Mouse (Mus musculus) right cerebral cortex, postnatal 25 days (tissue): Measurements from ENCODE around the gene Agtpbp1.
A peak's percentile ranks its signal among the peaks of the same experiment; 100 is the strongest.
"Not testable (repeated sequence)": the region's sequence is repeated elsewhere in the genome, so short reads cannot be mapped to it uniquely, and the experiment has no call there.

Experiments
- DNase-seq: peaks from one replicate; pipeline ENCODE4 v3.0.0; 2022

Gene Agtpbp1

DNA sequence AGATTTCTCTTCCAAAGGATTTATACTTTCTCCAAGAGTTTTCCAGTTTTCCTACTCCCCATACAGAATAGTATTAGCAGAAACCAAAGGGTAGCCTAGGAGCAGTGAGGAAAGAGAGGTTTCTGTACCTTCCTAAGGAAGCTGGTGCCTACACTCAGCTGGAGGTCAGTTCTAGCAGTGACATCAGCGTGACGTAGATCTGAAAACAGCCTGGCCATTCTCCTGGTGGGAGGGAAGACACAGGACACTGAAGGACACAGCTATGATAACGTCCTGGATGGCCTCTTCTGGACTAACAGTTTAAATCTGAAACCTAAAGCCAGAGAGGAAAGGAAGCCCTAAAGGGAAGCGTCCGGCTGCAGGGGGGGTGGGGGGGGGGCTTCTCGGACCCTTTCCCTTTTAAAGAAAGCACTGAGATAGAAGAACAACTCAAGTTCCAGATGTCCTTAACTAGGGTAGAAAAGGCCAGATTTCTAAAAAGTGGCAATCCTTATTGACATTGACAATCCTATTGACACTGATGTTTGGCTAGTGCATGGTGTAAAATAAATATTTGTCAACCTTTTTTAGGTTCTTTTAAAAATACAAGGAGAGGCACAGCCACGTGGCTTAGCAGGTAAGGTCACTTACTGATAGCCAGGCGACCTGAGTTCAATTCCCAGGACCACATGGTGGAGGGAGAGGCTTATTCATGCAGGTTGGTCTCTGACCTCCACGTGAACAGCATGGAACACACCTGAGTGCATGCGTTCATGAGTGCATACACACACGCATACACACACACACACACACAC is 63.6 kb downstream of the Agtpbp1 start:
- no peak for DNase-seq

DNA sequence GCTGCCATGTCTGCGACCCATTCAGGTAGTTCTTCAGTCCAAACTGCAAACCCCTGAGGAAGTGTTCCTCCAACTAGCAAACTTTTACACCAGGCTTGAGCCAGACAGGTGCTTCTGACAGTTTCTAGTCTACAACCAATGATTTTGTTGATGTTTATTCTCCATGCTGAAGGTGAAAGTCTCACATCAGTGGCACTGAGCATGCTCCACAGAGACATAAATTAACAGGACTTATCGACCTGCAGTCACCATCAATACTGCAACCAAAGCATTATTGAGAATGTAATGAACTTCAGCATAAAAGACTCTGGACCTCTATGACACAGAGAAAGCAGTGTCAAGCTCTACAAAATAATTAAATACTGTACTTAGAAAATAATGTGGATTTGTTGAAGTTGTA is 64.2 kb downstream of the Agtpbp1 start:
- no peak for DNase-seq

DNA sequence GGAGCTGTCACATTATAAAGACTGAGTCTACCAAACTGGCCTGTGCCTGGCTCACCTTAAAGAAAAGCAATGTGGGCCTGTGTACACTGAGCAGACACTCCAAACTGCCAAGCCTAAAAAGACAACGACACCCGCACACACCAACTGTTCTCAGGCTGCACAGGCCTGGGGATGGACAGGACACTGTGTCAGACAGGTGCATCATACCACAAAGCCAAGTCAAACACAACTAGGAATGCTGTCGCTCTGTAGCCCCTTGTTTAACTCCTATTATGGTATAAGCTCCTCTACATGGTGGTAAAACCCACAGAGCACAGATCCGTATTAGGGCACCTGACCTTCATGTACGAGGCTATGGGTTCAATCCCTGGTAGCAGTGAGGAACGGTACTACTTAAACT is 65.5 kb downstream of the Agtpbp1 start:
- no peak for DNase-seq

DNA sequence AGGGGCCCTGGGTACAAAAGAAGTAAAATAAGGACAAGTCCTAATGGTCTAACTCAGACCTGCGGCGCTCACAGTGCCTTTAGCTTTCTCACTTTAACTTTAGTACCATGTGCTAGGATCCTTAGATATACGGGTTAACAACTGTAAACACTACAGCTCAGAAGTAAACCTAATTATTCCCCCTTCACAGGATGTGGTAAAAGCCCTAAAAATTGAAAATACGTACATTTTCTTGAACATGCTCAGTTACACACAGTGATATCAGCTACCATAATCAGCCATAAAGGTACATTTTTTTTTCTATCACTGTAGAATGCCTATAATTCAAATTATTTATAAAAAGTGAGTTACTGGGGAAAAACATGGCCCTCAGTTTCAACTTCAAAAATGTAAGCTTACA is 67.0 kb downstream of the Agtpbp1 start:
- DNase-seq: no peak

DNA sequence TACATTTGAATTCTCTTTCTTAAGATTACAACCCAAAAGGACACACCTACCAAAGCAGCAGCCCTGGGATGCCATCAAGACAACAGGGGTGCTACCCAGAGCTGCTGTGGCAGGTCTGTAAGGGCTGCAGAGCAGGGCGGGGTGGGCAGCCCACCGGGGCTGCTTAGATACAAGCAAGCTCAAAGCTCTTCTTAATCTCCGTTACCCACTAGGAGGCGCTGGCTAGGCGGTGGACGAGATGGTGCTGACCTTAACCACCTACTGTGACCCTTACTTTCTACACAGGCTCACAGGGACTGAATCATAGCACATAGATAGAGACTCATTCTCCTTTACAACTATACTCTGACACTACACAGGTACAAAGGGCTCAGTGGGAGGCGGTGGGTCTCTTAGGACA is 70.0 kb downstream of the Agtpbp1 start:
- no peak for DNase-seq

DNA sequence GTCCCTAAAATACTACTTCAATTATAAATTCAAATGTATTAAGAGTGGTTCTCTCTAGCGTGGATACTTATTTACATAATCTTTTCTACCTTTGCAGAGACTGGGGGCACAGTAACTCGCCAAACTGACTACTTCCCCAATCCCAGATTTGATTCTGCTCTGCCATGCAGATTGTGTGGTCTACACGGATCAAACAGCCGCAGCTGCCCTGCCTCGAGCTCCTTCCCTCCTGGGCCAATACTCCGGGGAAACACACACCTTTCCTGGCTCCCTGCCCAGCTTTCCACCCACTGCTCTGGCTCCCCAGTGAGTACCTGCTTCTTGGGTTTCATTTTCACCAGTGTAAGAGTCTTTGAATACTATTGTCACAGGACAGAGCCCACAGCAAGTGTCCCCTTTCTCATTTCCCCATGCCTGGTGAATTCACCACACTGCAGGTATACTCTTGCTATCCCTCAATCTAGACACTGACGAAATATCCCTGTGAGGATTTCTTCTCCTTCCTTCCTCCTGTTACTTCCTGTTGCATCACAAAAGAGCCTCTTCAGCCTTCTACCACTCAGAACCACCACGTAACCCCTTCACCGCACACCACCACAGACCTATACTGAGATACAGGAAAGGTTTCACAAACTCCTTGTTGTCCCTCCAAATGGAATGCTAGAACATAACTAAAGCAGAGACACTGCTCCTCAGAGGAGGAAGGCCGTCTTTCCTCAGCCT is 75.2 kb downstream of the Agtpbp1 start:
- no peak for DNase-seq

DNA sequence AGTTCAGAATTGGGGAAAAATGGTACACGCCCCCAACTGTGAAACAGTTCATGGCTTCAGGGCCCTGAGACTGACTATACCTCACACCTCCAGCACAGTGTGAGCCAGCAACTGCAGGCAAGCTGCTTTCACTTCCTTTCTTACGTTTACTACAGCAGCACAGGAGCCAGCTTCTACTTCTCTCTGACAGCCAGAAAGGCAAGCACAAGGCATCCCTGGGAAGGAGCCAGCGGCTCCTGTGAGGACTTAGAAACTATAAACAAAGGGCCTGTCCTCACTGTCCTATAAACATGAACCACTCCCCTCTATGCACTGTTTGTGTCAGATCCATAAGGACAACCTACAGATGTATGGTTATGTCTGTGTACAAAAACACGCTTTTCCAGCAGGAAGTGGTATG is 76.4 kb downstream of the Agtpbp1 start:
- DNase-seq: no peak

DNA sequence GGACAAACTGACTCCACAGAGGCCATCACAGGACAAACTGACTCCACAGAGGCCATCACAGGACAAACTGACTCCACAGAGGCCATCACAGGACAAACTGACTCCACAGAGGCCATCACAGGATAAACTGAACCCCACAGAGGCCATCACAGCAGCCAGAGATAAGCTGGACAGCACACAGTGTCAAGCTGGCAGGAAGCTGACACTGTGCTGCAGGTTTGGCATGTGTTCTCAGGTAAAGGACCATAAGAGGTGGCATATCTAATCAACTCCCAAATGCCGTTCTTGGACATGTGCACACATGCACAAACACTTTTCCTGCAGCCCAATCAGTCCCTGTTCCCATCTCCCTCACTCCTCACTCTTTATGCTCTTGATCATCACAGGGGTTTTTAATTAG is 78.6 kb downstream of the Agtpbp1 start:
- DNase-seq: no peak

DNA sequence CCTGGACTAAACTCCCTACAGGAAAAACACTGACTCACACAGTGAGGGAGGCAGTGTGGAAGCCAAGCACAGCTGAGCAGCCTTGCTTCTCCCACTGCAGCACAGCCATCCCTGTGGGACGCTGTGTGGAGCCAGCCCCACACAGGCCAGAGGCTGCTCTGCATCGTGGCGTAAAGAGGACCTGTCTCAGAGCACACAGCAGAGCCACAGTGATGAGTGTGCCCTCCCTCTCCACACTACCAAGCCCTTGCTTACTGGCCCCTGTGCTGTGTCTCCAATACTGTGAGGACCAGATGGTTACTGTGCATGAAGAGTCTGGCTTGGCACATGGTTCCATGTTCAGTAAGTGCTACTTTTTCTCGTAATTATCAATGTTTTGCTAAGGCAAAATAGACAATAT is 79.2 kb downstream of the Agtpbp1 start:
- peak; percentile 61 for DNase-seq

DNA sequence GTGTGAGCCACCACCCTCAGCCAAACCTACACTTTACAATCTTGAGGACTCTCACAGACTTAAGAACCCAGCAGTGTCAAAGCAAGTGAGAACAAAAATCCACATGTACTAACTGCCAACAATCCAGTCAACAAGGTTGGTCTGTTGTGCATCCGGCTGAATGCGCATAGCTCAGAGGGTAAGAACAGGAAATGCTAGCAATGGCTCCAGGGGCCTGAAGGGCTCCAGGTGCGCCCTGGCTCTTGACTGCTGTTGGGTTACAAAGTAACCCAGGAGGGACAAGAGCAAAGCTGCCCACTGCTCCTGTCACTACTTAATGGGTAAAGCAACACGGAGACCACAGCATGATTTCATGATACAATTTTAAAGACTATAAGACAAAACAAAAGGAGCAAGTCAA is 81.4 kb downstream of the Agtpbp1 start:
- DNase-seq: no peak

DNA sequence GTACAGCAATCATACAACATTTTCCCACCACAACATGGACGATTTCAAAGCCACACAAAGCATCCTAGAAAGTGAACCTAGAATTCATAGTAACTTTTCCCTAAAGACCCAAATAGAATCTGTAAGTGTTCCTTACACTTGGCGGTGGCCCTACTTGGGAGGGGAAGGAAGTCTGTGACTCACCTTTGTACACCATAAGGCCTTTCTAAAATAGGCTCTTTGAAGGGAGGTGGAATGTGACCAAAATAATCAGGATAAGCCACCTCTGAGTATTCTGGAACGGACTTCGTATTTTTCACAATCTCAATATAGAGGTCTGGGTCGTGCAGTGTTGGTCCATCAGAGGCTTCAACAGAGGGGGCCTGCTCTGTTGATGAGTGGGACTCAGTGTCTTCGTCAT is 85.2 kb downstream of the Agtpbp1 start:
- DNase-seq: no peak

DNA sequence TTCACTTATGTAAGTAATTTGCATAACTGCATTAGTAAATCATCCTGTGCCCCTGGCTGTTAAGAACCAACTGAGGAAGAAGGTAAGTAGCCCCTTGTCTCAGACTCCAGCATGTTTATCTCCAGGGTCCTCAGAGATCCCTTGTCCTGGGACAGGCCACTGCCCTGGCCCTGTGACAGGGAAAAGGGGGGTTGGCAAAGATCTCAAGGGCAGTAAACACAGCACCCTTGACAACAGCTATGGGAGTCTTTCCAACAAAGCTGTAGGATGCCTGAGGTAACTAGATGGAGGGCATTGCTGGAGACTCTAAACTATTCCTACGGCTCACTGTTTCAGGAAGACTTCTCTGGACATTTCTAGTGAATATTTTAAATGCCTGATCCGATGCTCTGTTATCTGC is 85.7 kb downstream of the Agtpbp1 start:
- DNase-seq: no peak

DNA sequence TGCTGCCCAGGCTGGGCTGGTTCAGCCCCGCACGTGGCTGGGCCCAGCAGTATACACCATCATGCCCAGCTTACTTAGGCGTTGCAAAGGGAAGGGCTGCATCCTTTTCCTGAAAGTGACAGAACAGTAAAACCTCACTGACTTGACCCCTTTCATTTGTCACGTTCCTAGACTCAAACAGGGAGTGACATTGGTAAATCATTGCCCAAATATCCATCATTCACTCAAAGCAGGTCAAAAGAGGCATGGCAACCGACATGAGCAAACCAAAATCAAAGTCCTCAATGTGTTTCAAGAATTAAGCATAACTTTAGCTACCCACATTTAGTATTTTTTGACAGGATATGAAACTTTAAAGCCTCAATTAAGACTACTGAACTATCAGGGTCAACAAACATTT is 86.8 kb downstream of the Agtpbp1 start:
- no peak for DNase-seq

DNA sequence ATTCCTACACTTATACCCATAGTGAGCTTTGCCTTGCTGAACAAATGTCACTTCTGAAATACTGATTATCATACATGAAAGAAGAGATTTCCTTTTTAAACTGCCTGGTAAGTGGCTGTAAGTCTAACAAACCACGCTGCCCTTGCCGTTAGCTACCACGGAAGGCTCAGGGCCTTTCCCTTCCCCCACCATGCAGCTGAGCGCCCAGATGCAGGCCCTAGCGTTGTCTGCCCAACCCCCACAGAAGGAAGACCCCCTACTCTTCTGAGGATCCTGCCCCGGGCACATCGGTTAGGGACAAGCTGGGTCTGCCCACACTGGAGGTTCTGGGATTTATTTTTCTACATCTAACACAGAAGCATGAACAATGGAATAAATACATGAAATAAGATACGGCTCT is 89.2 kb downstream of the Agtpbp1 start:
- DNase-seq: no peak

DNA sequence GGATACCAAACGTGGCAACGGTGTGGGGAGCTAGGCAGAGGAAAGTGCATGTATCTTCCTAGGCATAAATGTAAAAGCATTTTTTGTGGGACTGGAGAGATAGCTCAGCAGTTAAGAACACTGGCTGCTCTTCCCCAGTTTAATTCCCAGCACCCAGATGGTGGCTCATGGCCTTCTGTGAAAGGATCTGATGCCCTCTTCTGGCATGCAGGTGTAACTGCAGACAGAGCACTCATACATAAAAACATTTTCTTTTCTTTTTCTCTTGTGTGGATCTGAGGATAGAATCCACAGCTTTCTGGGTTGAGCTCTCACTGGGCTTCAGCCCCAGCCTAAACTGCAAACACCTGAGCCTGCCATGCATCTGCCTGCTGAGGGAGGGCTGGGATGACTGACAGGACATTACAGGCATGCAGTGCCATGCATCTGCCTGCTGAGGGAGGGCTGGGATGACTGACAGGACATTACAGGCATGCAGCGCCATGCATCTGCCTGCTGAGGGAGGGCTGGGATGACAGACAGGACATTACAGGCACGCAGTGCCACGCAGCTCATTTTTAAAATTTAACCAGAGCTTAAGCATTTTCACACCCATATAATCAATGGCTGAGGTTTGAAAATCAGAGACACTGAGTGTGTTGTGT is 90.3 kb downstream of the Agtpbp1 start:
- DNase-seq: no peak

DNA sequence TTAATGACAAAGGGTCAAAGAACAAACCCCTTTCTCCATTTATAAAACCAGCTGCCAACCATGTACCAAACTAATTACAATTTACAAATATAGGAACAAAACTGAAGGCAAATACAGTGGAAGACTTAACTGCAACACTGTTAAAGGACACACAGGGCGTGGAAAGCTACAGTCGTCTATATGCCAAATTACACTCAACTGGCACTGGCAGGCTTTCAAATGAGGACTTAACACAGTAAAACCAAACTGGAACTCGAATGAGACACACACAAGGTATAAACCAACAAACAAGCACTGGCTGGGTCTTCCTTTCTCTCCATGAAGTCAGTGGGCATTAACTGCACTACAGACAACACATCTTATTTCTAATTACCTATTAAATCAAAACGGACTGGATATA is 94.3 kb downstream of the Agtpbp1 start:
- DNase-seq: no peak

DNA sequence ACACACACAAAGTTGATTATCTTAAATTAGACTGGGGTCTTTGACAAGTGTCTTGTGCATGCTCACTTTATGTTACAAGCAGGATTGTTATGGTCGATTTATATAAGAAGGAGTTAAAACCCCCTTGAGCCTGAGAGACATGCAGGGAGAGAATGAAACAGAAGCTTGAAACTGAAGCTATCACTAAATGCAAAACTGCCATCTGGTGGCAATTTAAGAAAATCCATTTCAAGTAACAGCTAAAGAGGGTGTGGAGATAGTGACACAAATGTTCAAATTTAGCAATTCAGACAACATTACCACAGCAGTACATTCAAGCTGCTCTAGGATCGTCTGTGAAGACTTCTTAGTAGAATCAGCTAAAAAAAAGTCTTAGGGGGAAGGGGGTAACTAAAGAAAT is 95.9 kb downstream of the Agtpbp1 start:
- DNase-seq: no peak

DNA sequence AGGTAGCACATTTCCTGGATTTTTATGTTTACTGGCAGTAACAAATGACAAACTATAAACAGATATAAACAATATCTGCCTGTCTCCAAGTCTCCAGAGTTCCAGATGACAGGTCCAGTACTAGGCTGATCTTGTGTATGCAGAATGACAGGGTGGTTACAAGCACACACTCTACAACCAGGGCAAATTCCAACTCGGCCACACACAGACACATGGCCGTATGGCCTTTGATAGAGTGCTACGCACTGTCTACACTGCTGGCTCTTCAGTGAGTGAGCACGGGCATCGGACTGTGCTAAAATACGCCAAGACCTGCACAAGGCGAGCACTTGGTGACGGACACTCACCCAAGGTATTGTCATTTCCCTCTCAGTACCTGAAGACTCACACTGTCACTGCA is 97.7 kb downstream of the Agtpbp1 start:
- DNase-seq: no peak

DNA sequence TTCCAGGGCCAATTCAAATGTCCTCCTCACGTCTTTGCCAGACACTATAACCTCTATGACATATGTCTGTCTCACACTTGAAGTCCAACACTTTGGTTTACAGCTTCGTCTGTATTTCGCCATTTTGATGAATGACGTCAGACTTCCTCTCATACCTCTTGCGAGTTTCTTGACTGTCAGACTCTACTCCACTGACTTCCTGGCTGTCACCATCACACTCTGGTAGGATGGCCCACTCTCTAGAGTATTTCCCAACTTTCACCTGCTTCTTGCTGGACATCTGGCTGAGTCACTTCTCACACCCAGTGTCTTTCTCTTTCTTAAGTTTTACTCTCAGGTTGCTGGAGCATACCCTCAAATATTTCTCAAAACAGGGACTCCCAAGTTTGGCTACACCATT is 98.8 kb downstream of the Agtpbp1 start:
- no peak for DNase-seq

DNA sequence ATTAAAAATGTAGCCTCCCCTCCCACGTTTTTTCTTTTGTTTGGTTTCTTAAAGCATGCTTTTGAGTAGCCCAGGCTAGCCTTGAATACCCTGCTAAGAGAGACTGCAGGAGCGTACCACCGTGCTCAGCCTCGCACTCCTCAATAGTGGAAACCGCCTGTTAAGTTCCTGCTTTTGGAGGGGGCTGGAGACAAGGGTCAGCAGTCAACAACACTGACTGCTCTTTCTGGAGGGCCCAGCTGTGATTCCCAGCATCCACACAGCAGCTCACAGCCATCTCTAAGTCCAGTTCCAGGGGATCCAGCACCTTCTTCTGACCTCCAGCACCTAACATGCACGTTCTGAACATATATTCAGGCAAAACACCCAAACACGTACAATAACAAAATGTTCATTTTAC is 99.6 kb downstream of the Agtpbp1 start:
- no peak for DNase-seq

DNA sequence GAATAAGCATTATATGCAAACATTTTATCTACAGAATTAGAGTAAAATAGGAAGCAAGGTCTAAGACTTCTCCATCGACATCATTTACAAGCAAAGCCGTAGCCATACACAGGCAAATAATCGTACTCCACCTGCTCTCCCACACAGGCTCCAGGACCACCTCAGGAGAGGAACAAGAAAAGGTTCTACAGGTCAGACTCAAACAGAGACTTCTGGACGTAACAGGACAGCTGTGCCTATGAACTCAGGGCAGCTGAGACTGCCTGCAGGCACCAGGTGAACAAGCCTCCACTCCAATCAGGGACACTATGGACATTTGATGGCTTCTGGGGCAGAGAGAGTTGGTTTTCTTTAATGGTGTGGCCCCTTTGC is 103.6 kb downstream of the Agtpbp1 start:
- DNase-seq: no peak

DNA sequence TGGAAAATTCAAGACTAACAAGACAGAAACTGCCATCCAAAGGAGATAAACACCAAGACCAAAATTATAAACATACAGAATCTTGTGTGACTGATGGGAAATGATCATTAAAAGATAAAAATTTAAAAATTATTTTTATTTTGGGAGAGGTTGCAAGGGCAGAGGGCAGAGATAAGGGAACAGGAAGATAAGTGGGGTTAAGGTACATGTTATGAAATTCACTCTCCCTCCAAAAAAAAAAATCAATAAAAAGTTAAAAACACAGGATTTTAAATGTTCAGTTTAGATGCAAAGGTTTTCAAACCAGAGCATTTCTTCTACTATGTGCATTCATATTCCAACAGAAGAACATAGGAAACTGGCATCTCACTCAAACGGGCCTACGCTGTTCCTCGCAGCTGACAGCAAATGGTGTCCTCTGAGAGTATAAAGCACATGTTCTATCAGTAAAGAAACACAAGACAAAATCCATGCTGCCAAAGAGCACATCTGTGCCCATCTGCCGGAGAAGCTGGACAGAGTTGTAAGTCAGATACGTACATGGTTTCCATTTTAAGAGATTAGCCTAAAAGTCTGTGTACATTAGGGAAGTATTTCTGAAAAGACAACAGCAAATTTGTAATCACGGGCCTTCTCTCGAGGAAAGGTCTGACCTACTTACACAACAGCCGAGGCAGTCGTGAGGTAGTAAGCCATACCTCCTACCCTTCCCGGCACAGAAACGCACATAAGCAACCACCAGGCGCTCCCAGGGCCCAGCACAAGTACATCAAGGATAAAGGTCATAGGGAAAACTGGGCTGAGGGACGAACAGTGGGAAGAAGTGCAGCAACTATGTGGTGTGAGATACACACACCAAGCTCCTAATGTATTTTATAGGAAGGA is 104.2 kb downstream of the Agtpbp1 start:
- DNase-seq: no peak

DNA sequence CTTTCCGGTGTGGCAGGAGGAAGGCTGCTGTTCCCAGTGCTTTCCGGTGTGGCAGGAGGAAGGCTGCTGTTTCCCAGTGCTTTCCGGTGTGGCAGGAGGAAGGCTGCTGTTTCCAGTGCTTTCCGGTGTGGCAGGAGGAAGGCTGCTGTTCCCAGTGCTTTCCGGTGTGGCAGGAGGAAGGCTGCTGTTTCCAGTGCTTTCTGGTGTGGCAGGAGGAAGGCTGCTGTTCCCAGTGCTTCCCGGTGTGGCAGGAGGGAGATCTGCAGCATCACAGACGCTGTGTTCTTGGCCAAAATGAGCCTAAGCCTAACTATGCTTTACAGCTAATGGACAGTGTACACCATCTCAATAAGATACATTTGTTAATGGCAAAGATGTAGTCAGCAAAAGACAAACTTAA is 107.1 kb downstream of the Agtpbp1 start:
- DNase-seq: not testable (repeated sequence)
